Mouse (Mus musculus) macrophage (primary cell): Measurements from ENCODE around the gene Casc3. TPM values are rescaled to one million over a fixed set of nuclear protein-coding genes. Genes with fewer than 3 reads are reported as not detected.
"Not testable (repeated sequence)": the region's sequence is repeated elsewhere in the genome, so short reads cannot be mapped to it uniquely, and the experiment has no call there.

Source experiments
- H3K27ac ChIP-seq: fragments of 350-480 bp; formaldehyde crosslinking; 2 replicates; pipeline ENCODE4 v1.9.0; 2021
- H3K36me3 ChIP-seq: fragments of 350-480 bp; formaldehyde crosslinking; 2 replicates; pipeline ENCODE4 v1.9.0; 2021; ENCODE audit errors: inconsistent target
- H3K4me3 ChIP-seq: fragments of 350-480 bp; formaldehyde crosslinking; 2 replicates; pipeline ENCODE4 v1.9.0; 2021; ENCODE audit errors: inconsistent target
- H3K79me2 ChIP-seq: fragments of 350-480 bp; formaldehyde crosslinking; 2 replicates; pipeline ENCODE4 v1.9.0; 2021; ENCODE audit errors: inconsistent target
- WGBS: methylation state at CpG from one replicate; pipeline ENCODE4 v1.1.7; 2026; ENCODE audit warnings: inconsistent platforms; ENCODE audit not compliant: missing documents; 5-methylcytosine and 5-hydroxymethylcytosine counted together
- polyA plus RNA-seq: library from polyadenylated mRNA; stranded (reverse); fragments of 250-400 nt; gene quantifications from 3 replicates; pipeline ENCODE4 v1.2.4, GENCODE M21; 2018; ENCODE audit warnings: inconsistent platforms

Gene Casc3
- polyA plus RNA-seq, 1 experiment from 2014 or later = 29.9 TPM

GRCm38 (mm10) chr11:98826071-98826470, 21.4 kb downstream of the Casc3 start:
- peaks cover 58% of the 10 kb centered on the region for H3K79me2 ChIP-seq
- no CpG with 5 or more reads among the region's 2 CpGs for WGBS
- peaks cover 79% of the 10 kb centered on the region for H3K36me3 ChIP-seq
- H3K4me3 ChIP-seq, H3K27ac ChIP-seq: not testable (repeated sequence)

DNA sequence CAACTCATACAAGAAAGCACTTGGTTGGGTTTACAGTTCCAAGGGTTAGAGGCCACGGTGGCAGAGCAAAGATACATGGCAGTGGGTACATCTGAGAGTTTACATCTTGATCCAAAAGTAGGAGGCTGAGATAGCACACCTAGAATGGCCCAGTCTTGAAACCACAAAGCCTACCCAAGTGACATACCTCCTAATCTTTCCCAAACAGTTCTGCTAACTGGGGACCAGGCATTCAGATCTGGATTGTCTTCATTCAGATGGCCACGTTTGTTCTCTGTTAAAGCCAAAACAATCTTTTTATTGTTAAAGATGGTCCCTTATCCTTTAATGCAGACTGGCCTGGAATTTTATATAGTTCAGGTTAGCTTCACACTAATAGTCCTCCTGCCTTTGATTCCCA, 23.2 kb downstream of the Casc3 start:
- 93% methylated on average over 2 of the region's 2 CpGs for WGBS
- H3K79me2 ChIP-seq = peaks cover 40% of the 10 kb centered on the region
- H3K36me3 ChIP-seq = peaks cover 79% of the 10 kb centered on the region
- no peak overlapping the region for H3K4me3 ChIP-seq
- no peak overlapping the region for H3K27ac ChIP-seq

- no peak overlapping the region for H3K27ac ChIP-seq
- H3K4me3 ChIP-seq = no peak overlapping the region
- H3K79me2 ChIP-seq = peaks cover 26% of the 10 kb centered on the region
- peaks cover 79% of the 10 kb centered on the region for H3K36me3 ChIP-seq
- 70% methylated on average over 12 of the region's 12 CpGs for WGBS
These were observed 24.5 kb downstream of the Casc3 start for GRCm38 (mm10) chr11:98829091-98829775.

DNA sequence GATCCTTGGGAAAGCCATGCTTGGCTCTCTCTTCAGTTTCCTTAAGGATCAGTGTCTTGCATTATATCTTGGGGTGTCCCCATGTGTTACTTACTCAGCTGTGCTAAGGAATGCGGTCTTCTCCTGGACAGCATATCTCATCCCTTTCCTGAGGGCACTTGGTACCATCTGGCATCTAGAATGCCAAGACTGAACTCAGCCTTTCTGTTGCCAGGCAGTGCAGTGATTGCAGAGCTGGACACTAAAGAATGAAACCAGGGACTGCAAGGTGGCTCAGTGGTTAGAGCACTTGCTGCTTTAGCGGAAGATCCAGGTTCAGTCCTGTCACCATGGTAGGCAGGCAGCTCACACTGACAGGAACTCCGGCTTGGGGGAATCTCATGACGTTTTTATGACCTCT, 25.2 kb downstream of the Casc3 start:
- no peak overlapping the region for H3K4me3 ChIP-seq
- H3K79me2 ChIP-seq = peaks cover 20% of the 10 kb centered on the region
- WGBS = 96% methylated on average over 3 of the region's 4 CpGs
- H3K27ac ChIP-seq = no peak overlapping the region
- peaks cover 75% of the 10 kb centered on the region for H3K36me3 ChIP-seq

- Histone ChIP-seq H3K79me2 (no peaks in the 10 kb centered on the region), H3K27ac (no peak overlapping the region), H3K4me3 (no peak overlapping the region), H3K36me3 (peaks cover 41% of the 10 kb centered on the region)
- 96% methylated on average over 5 of the region's 5 CpGs for WGBS
These were observed 30.6 kb downstream of the Casc3 start for GRCm38 (mm10) chr11:98835296-98835695.

DNA sequence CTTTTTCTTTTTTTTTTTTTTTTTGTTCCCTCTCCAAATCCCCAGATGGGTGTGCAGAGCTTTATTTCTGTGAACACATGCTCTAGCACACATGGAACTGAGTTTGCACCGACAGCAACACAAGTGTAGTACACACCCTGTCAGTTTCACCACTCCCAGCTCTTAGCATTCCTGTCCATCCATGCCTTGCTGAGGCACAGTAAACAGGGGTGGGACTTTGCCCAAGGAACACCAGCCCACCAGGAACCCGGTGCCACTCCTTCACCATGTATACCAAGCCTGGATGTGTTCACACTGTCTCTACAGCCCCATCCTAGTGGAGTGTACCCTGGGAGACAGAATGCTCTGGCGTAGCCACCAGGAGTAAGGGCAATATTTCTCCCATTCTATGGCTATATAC, 31.0 kb downstream of the Casc3 start:
- Histone ChIP-seq H3K4me3 (no peak overlapping the region), H3K79me2 (no peaks in the 10 kb centered on the region), H3K27ac (no peak overlapping the region), H3K36me3 (peaks cover 38% of the 10 kb centered on the region)
- 83% methylated on average over 3 of the region's 3 CpGs for WGBS

- WGBS = 62% methylated on average over 7 of the region's 7 CpGs
- H3K79me2 ChIP-seq = no peaks in the 10 kb centered on the region
- H3K36me3 ChIP-seq = peaks cover 34% of the 10 kb centered on the region
- no peak overlapping the region for H3K4me3 ChIP-seq
- no peak overlapping the region for H3K27ac ChIP-seq
These were observed 31.4 kb downstream of the Casc3 start for GRCm38 (mm10) chr11:98836128-98836527.

DNA sequence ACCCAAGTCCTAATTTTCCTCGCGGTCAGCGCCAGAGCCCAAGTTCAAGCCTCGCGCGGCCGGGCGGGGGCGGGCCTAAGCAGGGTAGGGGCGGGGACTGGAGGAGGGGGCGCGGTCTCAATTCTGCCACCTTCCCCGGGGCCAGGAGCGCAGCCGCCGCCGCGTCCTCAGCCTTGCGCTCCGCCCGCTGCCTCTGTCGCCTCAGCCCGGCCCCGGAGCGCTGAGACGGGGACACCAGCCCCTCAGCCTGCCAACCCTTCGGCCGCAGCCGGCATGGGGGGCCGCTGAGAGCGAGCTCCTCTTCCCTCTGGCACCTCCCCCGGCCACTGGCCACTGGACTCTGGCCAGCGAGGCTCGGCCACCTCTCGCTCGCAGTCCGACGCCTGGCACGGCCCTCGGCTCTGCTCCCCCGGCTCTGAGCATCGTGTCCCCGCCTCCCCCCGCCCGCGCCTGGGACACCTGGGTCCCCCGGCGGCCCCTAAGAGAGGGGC, 32.0 kb downstream of the Casc3 start, which contains the start of gene Rapgefl1:
Rapgefl1 (plus strand) TSS at position 135 of the 491 bp plus-strand sequence.
- WGBS = 2% methylated on average over 34 of the region's 48 CpGs
- H3K79me2 ChIP-seq = no peaks in the 10 kb centered on the region

GRCm38 (mm10) chr11:98837231-98837704, 32.6 kb downstream of the Casc3 start:
- no peak overlapping the region for H3K27ac ChIP-seq
- 11% methylated on average over 27 of the region's 29 CpGs for WGBS
- H3K4me3 ChIP-seq = no peak overlapping the region
- peaks cover 22% of the 10 kb centered on the region for H3K36me3 ChIP-seq
- no peaks in the 10 kb centered on the region for H3K79me2 ChIP-seq

More for the DNA sequence above, 32.0 kb downstream of the Casc3 start, which contains the start of gene Rapgefl1:
- Histone ChIP-seq H3K4me3 (no peak within 1 kb of the TSS), H3K27ac (no peak within 1 kb of the TSS), H3K36me3 (peaks cover 28% of the 10 kb centered on the region)

GRCm38 (mm10) chr11:98837917-98838316, 33.2 kb downstream of the Casc3 start:
- Histone ChIP-seq H3K36me3 (peaks cover 16% of the 10 kb centered on the region; the same call in 1 of the 2 replicates), H3K4me3 (no peak overlapping the region), H3K79me2 (no peaks in the 10 kb centered on the region), H3K27ac (no peak overlapping the region)
- WGBS = 87% methylated on average over 11 of the region's 11 CpGs

- Histone ChIP-seq H3K79me2 (no peaks in the 10 kb centered on the region), H3K4me3 (no peak overlapping the region), H3K36me3 (peaks cover 10% of the 10 kb centered on the region; the same call in 1 of the 2 replicates), H3K27ac (no peak overlapping the region)
- 93% methylated on average over 9 of the region's 9 CpGs for WGBS
These were observed 33.8 kb downstream of the Casc3 start for GRCm38 (mm10) chr11:98838512-98838911.

DNA sequence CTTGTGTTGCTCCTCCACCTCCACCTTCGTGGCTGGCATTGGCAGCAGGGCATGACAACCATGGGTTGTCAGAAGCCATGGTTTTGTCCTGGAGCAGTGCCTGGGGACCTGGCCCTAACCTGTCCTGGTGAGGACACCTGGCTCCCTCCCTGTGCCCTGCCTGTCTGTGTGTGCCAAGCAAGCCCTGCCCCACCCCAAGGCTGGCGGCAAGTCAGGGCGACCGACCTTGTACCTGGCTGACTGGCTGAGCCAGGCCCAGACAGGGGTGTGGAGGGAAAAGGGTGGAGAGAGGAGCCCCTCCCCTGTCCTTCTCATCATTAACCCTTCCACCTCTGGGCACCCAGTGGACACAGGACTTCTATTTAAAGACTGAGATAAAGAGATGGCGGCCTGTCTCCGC, 34.7 kb downstream of the Casc3 start:
- no peak overlapping the region for H3K4me3 ChIP-seq
- no peaks in the 10 kb centered on the region for H3K79me2 ChIP-seq
- 89% methylated on average over 3 of the region's 6 CpGs for WGBS
- H3K36me3 ChIP-seq = 0 out of 2 replicates have a peak, but pooled peaks cover under 1% of the 10 kb centered on the region
- H3K27ac ChIP-seq = no peak overlapping the region

GRCm38 (mm10) chr11:98839897-98840296, 35.2 kb downstream of the Casc3 start:
- 75% methylated on average over 6 of the region's 10 CpGs for WGBS
- no peak overlapping the region for H3K27ac ChIP-seq
- H3K79me2 ChIP-seq = no peaks in the 10 kb centered on the region
- no peaks in the 10 kb centered on the region for H3K36me3 ChIP-seq
- no peak overlapping the region for H3K4me3 ChIP-seq

DNA sequence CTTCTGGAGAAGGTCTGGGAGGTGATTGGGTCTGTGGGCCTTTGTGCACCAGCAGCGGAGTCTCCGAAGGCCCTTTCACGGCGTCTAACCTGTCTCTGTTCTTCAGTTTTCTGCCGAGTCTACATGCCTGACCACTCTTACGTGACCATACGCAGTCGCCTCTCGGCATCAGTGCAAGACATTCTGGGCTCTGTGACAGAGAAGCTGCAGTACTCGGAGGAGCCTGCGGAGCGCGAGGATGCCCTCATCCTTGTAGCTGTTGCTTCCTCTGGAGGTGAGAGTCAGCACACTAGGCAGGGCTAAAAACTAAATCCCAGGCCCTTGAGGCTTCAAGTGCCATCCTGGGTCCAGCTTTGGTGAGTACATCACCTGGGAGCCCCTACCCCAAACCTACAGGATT, 41.3 kb downstream of the Casc3 start:
- 93% methylated on average over 13 of the region's 13 CpGs for WGBS
- no peak overlapping the region for H3K27ac ChIP-seq
- H3K79me2 ChIP-seq = no peaks in the 10 kb centered on the region
- no peaks in the 10 kb centered on the region for H3K36me3 ChIP-seq
- H3K4me3 ChIP-seq = no peak overlapping the region

DNA sequence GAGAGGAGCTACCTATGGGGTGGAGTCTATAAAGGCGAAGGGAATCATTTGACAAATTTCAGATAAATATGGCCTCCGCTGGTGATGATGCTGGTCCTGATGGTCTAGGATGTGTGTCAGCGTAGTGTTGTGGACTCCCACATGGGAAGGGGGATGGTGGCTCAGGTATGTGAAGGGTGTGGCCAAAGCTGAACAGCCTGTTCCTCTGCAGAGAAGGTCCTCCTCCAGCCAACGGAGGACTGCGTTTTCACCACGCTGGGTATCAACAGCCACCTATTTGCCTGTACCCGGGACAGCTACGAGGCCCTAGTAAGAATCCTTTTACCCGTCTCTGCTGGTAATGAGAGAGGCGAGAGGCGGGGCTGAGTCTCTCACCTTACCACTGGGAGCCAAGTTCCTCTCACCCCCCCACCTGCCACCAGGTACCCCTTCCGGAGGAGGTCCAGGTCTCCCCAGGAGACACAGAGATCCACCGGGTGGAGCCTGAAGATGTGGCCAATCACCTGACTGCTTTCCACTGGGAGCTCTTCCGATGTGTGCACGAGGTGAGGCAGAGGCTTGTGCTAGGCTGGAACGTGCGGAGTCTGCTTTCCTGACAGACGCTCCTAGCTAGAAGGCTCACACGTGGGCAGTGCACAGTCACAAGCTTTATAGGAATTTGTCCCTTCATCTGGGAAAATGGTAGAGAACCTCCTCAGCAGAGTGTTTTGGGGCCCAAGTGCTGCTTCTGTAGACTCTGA, 42.3 kb downstream of the Casc3 start:
- H3K36me3 ChIP-seq = no peaks in the 10 kb centered on the region
- no peaks in the 10 kb centered on the region for H3K79me2 ChIP-seq
- H3K27ac ChIP-seq = no peak overlapping the region
- 90% methylated on average over 19 of the region's 19 CpGs for WGBS
- no peak overlapping the region for H3K4me3 ChIP-seq
